Mouse (Mus musculus) urinary bladder, adult 18-20 months (tissue): ENCODE data around the gene Cipc.

Experiments used
- DNase-seq, 2 experiments: peaks; one replicate each; pipeline ENCODE4 v3.0.0; 2022; ENCODE audit warnings: low spot score in 2 of 2, mixed read lengths in 2 of 2

The Cipc gene

DNA sequence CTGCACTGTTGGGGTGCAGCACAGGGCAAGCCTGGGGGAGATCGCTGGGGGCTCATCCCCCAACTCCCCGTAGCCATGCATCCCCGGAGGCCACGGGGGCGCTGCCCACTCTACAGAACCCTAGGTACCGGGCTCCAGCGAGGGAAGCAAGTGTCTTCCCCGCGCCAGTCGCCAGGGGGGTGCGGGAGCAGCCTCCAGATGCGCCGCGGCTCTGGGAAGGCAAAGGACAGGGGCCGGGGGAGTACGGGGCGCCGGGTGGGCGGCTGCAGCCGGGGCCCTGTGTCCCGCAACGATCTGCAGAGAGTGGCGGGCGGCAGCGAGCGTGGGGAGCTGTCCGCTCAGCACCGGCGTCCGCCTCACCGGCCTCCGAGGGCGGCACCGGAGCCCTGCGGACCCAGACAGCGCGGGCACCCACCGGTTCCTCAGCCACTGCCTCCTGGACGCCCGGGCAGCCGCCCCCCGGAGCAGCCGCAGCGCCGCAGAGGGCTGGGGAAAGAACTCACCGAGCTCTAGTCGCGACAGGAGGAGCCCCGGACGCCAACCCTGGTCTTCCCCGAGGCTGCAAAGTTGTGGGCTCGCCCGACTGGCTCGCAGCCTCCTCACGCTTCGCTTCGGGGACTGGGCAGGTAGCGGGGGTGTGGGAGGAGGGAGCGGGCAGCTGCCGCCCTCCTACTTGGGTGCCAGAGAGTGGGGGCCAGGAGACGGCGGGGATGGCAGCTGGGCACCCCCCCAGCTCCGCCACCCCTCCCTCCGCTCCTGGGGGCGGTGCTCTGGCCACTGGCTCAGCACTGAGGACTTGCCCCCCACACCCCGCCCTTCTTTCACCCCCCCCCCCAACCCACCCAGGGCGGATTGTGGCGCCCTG lies 43.3 kb downstream of the Cipc start, which contains the start of gene Zdhhc22:
Gene Zdhhc22 (minus strand): TSS at position 541 of the 865 bp plus-strand sequence.
- no peak for DNase-seq

DNA sequence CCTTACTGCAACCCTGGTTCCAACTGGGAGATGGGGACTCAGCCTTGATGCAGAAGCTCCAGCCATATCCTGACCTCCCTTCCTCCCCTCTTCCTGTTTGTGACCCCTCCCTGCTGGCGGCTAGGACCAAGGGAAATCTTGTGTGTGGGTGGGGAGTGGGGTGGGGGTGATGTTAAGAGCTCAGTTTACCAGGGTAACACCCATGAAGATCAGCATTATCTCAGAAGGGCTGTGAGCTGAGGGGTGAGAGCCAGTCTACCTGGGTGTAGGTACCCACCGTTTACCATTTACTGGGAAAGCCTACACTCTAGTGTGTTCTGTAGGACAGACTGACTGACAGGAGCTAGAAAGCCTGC lies 43.9 kb downstream of the Cipc start:
- DNase-seq = no peak

DNA sequence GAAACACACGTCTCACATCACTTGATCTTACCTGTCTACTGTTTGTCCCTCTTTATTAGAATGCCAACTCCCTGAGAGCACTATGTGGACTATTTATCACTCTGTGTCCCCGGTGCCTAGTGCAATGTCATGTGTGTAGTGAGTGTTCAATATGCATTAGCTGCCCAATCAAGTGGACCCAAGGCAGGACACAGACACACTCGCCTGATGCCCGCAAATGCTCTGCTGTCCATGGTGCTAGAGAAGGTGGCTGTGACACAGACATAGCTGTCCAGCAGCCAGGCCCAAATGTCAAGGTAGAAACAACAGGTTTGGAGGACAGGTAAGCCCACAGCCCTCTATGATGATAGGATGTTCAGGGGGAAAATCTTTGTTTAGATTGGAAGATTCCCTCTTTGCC lies 47.3 kb downstream of the Cipc start:
- no peak for DNase-seq

DNA sequence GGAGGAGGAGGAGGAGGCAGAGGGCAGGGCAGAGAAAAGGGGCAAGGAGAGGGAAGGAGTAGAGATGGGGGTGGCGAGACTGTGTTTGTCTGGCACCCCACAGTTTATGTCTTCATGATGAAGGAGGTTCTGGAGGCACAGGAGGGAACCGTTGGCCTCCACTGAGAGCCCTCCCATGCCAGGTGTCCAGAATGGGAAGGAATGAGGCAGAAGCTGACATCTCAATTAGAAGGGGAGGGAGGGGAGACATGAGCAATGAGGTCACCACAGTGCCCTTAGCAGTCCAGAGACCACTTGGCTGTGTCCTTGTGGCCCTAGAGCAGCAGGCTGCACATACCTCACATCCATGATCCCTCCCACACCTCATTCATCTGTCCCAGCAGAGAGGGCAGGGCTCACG lies 47.9 kb downstream of the Cipc start:
- no peak for DNase-seq

DNA sequence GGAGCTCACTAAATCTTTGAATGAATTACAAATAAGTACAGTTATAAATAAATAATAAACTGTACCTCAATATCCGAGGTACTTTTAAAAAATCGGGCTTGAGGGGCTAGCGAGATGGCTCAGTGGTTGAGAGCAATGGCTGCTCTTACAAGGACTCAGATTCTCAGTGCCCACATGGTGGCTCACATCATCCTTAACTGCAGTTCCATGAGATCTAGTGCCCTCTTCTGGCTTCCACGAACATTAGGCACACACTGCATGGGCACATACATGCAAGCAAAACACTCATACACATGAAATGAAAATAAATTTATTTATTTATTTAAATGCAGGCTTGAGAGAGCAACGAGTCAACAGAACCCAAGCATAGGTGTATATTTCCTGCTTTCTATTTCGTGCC lies 49.1 kb downstream of the Cipc start:
- DNase-seq = no peak

DNA sequence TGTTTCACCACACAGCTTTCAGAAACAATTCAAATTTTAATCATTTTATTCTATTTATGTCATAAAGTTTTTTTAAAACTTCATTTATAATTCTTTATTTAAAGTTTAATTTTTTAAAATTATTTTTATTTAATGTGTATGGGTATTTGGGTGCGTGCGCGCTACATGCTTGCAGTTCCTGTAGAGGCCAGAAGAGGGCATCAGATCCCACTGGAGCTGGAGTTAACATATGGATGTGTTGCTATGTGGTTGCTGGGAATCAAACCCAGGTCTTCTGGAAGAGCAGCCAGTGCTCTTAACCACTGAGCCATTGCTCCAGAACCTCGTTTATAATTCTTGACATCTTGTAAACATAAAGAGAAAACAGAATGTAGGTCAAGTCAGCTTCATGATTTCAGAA lies 51.9 kb downstream of the Cipc start:
- DNase-seq = no peak

DNA sequence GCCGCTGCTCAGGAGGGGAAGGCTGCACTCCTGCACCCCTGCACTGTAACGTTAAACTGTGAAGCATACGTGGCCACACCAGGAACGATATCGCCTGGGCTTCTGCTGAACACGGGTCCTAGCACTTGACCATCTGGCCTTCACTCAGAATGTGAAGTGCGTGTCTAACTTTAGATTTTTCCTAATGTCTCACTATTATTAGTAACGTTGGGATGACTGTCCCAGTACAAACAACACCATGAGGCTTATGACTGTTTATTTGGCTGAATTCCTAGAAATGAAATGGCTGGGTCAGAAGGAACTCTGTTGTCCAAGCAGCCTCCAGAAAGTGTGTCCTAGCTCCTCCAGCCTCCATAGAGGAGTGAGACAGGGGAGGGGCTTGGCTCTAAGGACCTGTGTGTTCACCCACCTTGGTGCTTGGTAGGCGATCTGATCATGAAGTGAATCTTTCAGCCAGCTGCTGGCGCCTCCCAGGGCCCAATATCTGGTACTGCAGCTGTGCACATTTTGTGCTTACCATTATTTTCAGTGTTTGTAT lies 52.5 kb downstream of the Cipc start:
- DNase-seq = no peak

DNA sequence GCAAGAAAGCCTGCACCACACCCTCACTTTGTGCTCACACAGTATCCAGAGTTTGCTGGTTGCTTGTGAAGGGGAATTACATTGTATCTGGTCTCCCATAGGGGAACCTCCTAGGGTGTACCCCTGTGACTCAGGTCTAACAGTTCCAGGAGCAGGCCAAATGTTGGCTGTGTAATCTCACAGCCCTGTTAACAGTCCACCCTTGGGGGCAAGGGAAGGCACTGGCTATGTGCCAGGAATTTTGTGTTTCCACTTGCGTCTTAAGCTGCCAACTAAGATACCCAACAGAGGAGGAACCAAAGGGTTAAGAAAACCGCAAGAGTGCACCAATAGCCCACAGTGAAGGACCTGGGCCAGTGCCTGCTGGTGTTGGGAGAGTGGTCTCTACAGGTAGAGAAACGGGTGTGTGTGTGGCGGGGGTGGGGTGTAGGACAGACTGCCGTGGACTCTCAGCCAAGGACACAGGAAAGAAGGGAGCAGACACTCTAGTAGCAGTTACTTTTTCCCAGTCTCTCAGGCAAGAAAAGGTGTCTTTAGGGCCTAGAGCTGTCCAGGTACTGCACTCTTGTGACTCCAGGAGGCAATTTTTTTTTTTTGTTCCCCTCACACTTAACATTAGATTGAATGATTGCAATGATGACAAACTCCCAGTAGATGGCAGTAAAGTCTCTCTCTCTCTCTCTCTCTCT lies 53.5 kb downstream of the Cipc start:
- no peak for DNase-seq

DNA sequence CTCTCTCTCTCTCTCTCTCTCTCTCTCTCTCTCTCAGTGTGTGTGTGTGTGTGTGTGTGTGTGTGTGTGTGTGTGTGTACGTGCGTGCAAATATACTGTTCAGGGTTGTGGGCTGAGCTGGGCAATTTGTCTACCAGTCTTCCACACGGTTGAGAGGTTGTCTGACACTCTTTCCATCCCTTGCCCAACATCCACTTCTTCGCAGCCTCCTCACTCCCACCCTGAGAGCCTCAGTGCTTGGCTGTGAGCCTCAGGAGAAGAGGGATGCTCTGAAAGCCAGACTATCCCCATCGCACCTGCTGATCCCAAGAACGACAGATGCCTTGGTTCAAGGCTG lies 54.0 kb downstream of the Cipc start:
- no peak for DNase-seq

DNA sequence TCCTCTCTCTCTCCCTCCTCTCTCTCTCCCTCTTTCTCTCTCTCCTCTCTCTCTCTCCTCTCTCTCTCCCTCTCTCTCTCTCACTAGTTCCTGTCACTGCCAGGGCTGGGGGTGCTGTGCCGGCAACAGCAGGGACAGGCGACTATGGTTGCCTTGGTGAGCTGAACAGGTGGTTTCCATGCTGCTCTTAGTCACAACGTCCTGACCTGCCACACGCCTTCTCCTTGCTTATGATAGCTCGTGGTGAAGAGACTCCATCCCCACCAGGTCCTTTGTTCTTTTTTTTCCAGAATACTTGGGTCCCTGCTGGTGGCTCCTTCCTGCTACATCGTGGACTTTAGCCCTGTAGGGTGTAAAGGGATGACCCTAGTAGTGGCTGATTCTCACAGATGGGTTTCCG lies 55.4 kb downstream of the Cipc start:
- DNase-seq = no peak

DNA sequence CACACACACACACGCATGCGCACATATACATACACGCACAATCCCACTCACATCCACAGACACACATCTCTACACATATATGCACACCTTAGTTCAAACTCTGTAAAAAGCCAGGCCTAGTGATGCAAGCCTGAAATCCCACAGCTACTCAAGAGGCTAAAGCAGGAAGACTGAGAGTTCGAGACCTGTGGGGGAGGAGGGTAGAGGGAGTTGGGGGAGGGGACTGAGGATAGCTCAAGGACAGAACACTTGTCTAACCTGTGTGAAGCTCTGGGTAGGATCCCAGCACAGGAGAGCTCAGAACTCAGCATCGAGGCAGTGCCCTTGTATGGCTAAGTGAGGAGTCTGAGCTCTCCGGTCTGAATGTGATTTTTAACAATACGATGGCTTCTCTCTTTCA lies 56.0 kb downstream of the Cipc start:
- DNase-seq = no peak

DNA sequence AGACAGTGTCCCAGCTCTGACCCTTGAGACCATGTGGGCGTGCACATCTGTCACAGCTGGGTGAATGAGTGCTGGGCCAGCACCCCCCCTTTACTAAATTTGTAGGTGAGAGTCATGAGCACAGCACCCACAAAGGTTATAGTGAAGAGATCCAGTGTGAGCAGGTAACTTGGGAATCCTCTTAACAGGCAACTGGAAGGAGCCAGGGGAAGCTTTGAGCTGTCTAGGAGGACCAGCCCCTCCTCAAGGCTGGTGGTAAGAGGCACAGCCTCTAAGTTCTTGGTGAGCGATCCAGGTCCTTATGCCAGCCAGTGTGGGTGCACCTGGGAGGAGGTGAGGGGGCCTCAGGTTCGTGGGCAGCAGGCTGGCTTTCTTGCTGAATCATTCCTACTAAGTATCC lies 56.8 kb downstream of the Cipc start:
- DNase-seq = no peak

DNA sequence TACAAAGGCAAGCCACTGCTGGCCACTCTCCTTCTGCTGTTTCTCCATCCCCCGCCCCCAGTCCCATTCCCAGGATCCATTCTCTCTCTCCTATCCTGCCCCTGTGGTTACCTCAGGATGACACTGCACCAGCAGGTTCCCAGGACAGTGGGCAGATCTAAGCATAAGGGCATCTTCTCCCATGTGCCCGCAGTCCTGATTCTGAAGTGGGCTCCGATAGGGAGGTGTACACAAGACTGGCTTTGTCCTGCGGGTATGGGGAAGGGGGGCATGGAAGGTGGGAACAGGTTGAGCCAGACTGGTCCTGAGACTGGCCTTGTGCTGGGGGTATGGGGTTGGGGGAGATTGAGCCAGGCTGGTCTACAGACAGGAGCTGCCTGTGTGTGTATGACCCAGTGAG lies 57.8 kb downstream of the Cipc start:
- DNase-seq = no peak
